Mouse (Mus musculus) spleen, adult 2 months (tissue): ENCODE measurements around the gene Capn13.
"Not testable (repeated sequence)": the region's sequence is repeated elsewhere in the genome, so short reads cannot be mapped to it uniquely, and the experiment has no call there.

ENCODE experiments used
- CTCF ChIP-seq: fragments of 200-500 bp; IDR thresholded peaks from 2 replicates; pipeline ENCODE4 v1.5.1; 2011; ENCODE audit warnings: mild to moderate bottlenecking, inconsistent platforms; ENCODE audit not compliant: insufficient read depth, insufficient read length, insufficient replicate concordance; ENCODE audit errors: extremely low read depth
- POLR2A ChIP-seq: fragments of 200-500 bp; IDR thresholded peaks from 2 replicates; pipeline ENCODE4 v1.6.1; 2011; ENCODE audit warnings: low read depth, low read length, inconsistent platforms

GRCm38 (mm10) chr17:73282702-73283101 is 118.0 kb downstream of the Capn13 start:
- TF ChIP-seq CTCF, POLR2A: not testable (repeated sequence)
